Mouse (Mus musculus): Measurements from ENCODE around the gene Mageb4. TPM values are rescaled to one million over a fixed set of nuclear protein-coding genes. Genes with fewer than 3 reads are reported as not detected.
"Not testable (repeated sequence)": the region's sequence is repeated elsewhere in the genome, so short reads cannot be mapped to it uniquely, and the experiment has no call there.

Gene Mageb4
- total RNA-seq (2021) (not detected), polyA plus RNA-seq (2012; rRNA removed) (not detected in 2 replicates)
- long read RNA-seq: 0 reads

DNA sequence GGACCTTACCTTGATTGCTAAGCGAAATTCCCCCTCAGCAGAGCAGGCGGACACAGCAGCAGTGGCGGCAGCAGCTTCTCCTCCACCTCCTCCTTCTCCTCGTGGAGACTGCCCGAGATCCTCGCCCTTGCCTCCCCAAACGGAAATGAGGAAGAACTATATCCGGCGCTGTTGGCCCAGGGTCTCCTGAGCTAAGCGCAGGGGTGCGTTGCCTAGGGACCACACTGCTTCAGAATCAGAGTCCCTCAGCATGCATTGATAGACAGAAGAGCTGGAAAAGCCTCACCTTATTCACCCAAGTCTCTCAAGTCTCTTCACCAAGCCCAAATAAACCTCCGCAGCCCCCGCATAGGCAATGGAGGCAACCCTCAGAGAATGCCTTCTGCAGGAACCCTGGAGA, at the start of gene Mageb4:
TSS of gene Mageb4 (minus strand) at position 101 of the 400 bp plus-strand sequence.
- DNase-seq; H3K27ac ChIP-seq; H3K27me3 ChIP-seq (ENCODE audit: control insufficient read depth, insufficient read depth, low read length); H3K9ac ChIP-seq (ENCODE audit: low read depth, low read length); H3K79me2 ChIP-seq (replicated peaks; ENCODE audit: control insufficient read depth, insufficient read depth, low read length); H3K4me1 ChIP-seq (ENCODE audit: control insufficient read depth, insufficient read depth, low read length); H3K4me3 ChIP-seq; H3K36me3 ChIP-seq (ENCODE audit: control insufficient read depth, insufficient read depth, low read length); intact Hi-C loops (cut with DNase I): not testable (repeated sequence)
- WGBS: no CpG with 5 or more reads among the region's 13 CpGs

DNA sequence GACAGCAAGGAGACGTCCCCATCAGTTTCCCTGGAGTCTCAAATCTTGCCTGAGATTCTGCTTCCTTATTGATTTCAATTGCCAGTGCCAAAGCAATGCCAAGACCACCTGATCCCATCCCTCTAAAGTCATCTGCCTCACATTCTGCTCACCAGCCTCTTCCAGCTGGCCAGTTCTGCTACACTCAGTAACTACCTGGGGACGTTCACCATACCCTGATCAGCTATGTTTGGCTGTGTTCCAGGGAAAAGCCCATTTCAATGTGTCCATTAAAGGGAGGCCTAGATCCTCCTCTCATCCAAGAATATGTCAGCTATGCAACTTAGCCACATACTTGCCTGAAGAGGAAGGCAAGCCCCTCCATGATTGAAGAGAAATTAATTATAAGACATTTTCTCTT, 20.3 kb downstream of the Mageb4 start:
- H3K79me2 ChIP-seq (replicated peaks; ENCODE audit: control insufficient read depth, insufficient read depth, low read length); H3K4me1 ChIP-seq (ENCODE audit: control insufficient read depth, insufficient read depth, low read length); H3K27ac ChIP-seq; H3K27me3 ChIP-seq (ENCODE audit: control insufficient read depth, insufficient read depth, low read length); H3K4me3 ChIP-seq; DNase-seq; H3K9ac ChIP-seq (ENCODE audit: low read depth, low read length); H3K36me3 ChIP-seq (ENCODE audit: control insufficient read depth, insufficient read depth, low read length); intact Hi-C loops (cut with DNase I): not testable (repeated sequence)
- WGBS: 30% methylated on average over 1 of the region's 2 CpGs

- H3K79me2 ChIP-seq (replicated peaks; ENCODE audit: control insufficient read depth, insufficient read depth, low read length); H3K4me3 ChIP-seq; DNase-seq; intact Hi-C loops (cut with DNase I); H3K27ac ChIP-seq; H3K9ac ChIP-seq (ENCODE audit: low read depth, low read length); H3K27me3 ChIP-seq (ENCODE audit: control insufficient read depth, insufficient read depth, low read length); H3K36me3 ChIP-seq (ENCODE audit: control insufficient read depth, insufficient read depth, low read length); H3K4me1 ChIP-seq (ENCODE audit: control insufficient read depth, insufficient read depth, low read length): not testable (repeated sequence)
- no CpG with 5 or more reads among the region's 1 CpGs for WGBS
Observed at GRCm38 (mm10) chrX:86245950-86246349, 58.9 kb downstream of the Mageb4 start.

DNA sequence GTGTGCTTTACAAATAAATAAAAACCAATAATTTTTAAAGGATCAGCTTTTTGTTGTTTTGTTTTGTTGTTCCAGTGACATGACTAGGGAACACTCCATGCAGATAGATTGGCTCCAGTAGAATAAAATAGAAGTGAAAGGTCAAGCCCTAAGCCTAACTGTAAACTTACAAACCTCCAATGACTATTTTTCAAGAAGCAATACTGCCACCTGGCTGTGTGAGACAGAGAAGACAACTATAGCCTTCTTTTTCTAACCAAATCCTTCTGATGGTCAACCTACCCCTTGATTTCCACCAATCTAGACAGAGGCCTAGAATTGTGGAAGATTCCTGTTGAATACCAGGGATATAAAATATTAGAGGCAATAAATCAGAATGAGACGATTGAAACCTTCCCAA, 67.6 kb downstream of the Mageb4 start:
- no peak overlapping the region for H3K4me3 ChIP-seq
- no peaks in the 10 kb centered on the region for H3K4me1 ChIP-seq (ENCODE audit: control insufficient read depth, insufficient read depth, low read length)
- WGBS: 50% methylated on average over 1 of the region's 1 CpGs
- H3K36me3 ChIP-seq (ENCODE audit: control insufficient read depth, insufficient read depth, low read length): no peaks in the 10 kb centered on the region
- no peak for DNase-seq
- H3K27me3 ChIP-seq (ENCODE audit: control insufficient read depth, insufficient read depth, low read length): no peaks in the 10 kb centered on the region
- H3K79me2 ChIP-seq (replicated peaks; ENCODE audit: control insufficient read depth, insufficient read depth, low read length): no peaks in the 10 kb centered on the region
- H3K9ac ChIP-seq (ENCODE audit: low read depth, low read length): no peak overlapping the region
- intact Hi-C loops (cut with DNase I): no loop called here
- no peak overlapping the region for H3K27ac ChIP-seq
- TF ChIP-seq CTCF (IDR thresholded peaks at IDR 0.05) (0 out of 2 replicates have a peak, but pooled peaks have one; percentile 6), POLR2A (IDR thresholded peaks at IDR 0.05; ENCODE audit: insufficient read depth, low read depth, low read length) (no peak), EP300 (IDR thresholded peaks at IDR 0.05; ENCODE audit: insufficient read depth, low read depth, low read length) (no peak)

Other genes with a start within 250 kb of the Mageb4 start
- not detected for gene Nr0b1, start 113.3 kb downstream of the Mageb4 start, total RNA-seq (2021)
- not detected in 2 replicates for gene Nr0b1, start 113.3 kb downstream of the Mageb4 start, polyA plus RNA-seq (2012; rRNA removed)